Mouse (Mus musculus) midbrain, postnatal 0 days (tissue): ENCODE measurements around the gene Pbx1. TPM values are rescaled to one million over a fixed set of nuclear protein-coding genes. Genes with fewer than 3 reads are reported as not detected.

Experiments used
- ATAC-seq: fragments of 200-750 bp; cut with Nextera tagmentation; 2 replicates; pipeline ENCODE4 v1.8.0; 2017; ENCODE audit warnings: moderate number of reproducible peaks, mild to moderate bottlenecking, moderate TSS enrichment, moderate library complexity; ENCODE audit not compliant: low FRiP score
- DNase-seq: peaks from one replicate; pipeline ENCODE4 v3.0.0-alpha.2; 2015; ENCODE audit warnings: low spot score
- H3K27ac ChIP-seq: fragments of 300-500 bp; sonication (generic); 2 replicates; pipeline ENCODE4 v1.5.1; 2014; ENCODE audit warnings: low read depth, mild to moderate bottlenecking, low read length, mixed read lengths
- H3K27me3 ChIP-seq: fragments of 300-500 bp; sonication (generic); 2 replicates; pipeline ENCODE4 v1.6.1; 2014; ENCODE audit warnings: low read length, control low read depth, mixed read lengths; ENCODE audit not compliant: insufficient read depth
- H3K36me3 ChIP-seq: fragments of 300-500 bp; sonication (generic); 2 replicates; pipeline ENCODE4 v1.6.1; 2014; ENCODE audit warnings: low read length, control low read depth, mixed read lengths; ENCODE audit not compliant: insufficient read depth
- H3K4me1 ChIP-seq: fragments of 300-500 bp; sonication (generic); 2 replicates; pipeline ENCODE4 v1.6.1; 2014; ENCODE audit warnings: mild to moderate bottlenecking, control low read depth, antibody characterized with exemption, low read length, mixed read lengths; ENCODE audit not compliant: insufficient read depth
- H3K4me2 ChIP-seq: fragments of 300-500 bp; sonication (generic); 2 replicates; pipeline ENCODE4 v1.6.1; 2014; ENCODE audit warnings: low read depth, mild to moderate bottlenecking, low read length, mixed read lengths; ENCODE audit not compliant: poor library complexity, severe bottlenecking
- H3K4me3 ChIP-seq: fragments of 300-500 bp; sonication (generic); 2 replicates; pipeline ENCODE4 v1.5.1; 2014; ENCODE audit warnings: low read depth, mild to moderate bottlenecking, low read length, moderate library complexity
- H3K9ac ChIP-seq: fragments of 300-500 bp; sonication (generic); replicated peaks from 2 replicates; pipeline ENCODE4 v1.6.1; 2014; ENCODE audit warnings: mild to moderate bottlenecking, low read length, moderate library complexity, mixed read lengths; ENCODE audit not compliant: poor library complexity, severe bottlenecking
- H3K9me3 ChIP-seq: fragments of 300-500 bp; sonication (generic); 2 replicates; pipeline ENCODE4 v1.6.1; 2016; ENCODE audit warnings: low read length, control low read depth
- CTCF ChIP-seq: IDR thresholded peaks from 2 replicates; pipeline ENCODE4 v1.5.1; 2016; ENCODE audit warnings: antibody characterized with exemption, mild to moderate bottlenecking
- WGBS: fragments of 180-500 bp; shearing (Covaris S2); extraction: QIAGEN DNeasy Blood & Tissue Kit; methylation state at CpG from one replicate; pipeline ENCODE4 v1.1.7; 2014; 5-methylcytosine and 5-hydroxymethylcytosine counted together
- polyA plus RNA-seq: library from polyadenylated mRNA; unstranded; fragments of >200 nt; fragmentation: Nextera tagmentation; extraction: Ambion mirVana; gene quantifications from 2 replicates; pipeline ENCODE4 v1.2.1, GENCODE M21; 2015
- total RNA-seq: library from RNA; depleted of rRNA; stranded (reverse); fragments of >200 nt; gene quantifications from 2 replicates; pipeline ENCODE4 v1.2.3, GENCODE M21; 2014

Gene Pbx1
- total and polyA plus RNA-seq, 2 experiments from 2014 or later, result 57.6 to 83.4 TPM

DNA sequence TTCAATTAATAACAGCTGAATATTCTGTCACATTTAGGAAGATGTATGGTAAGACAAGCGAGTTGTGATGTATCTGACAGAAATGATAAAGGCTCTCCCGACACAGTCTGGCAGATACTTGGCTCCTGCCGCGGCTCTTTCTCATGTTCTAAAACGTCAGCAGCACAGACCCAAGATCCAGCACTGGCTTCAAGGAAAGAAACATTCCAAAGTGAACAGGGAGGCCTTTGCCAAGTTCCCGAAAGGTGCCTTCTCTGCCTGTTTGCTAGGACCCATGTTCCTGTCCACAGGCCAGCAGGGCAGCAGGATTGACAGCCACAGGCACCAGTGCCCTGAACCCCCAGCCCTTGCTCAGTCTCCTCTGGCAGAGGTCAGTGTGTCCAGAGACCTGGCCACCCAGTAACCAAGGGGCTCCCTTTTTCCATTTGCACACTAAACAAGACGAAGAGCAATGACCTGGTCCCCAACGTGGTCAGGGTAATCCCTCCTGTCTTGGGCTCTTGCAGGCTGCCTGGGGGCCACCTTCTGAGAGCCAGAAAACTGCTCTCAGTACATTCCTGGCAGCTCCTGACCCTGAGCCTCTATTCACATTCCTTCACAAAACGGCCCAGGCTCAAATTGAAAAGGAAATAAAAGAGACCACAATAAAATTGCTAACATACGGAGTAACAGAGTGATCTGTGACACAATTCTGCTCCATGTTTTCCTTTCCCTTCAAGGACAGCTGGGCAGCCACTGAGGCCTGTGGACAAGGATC, 184.9 kb downstream of the Pbx1 start:
- no peaks in the 10 kb centered on the region for H3K36me3 ChIP-seq
- ATAC-seq, result 0 out of 2 replicates have a peak, but pooled peaks have one; percentile 21
- H3K9me3 ChIP-seq, result no peaks in the 10 kb centered on the region
- H3K27ac ChIP-seq, result peak overlapping the region; percentile 43
- no peak for DNase-seq
- H3K9ac ChIP-seq, result no peak overlapping the region
- 36% methylated on average over 10 of the region's 10 CpGs for WGBS
- no peak overlapping the region for H3K4me3 ChIP-seq
- H3K27me3 ChIP-seq, result no peaks in the 10 kb centered on the region
- TF ChIP-seq CTCF, result no peak
- peaks cover 20% of the 10 kb centered on the region; the same call in 1 of the 2 replicates for H3K4me1 ChIP-seq
- no peak overlapping the region; the same call in 1 of the 2 replicates for H3K4me2 ChIP-seq

- peaks cover 31% of the 10 kb centered on the region; the same call in 1 of the 2 replicates for H3K4me1 ChIP-seq
- H3K27ac ChIP-seq, result peak overlapping the region; percentile 38
- peak; percentile 55; the same call in 1 of the 2 replicates for ATAC-seq
- TF ChIP-seq CTCF, result peak; percentile 30; the same call in 1 of the 2 replicates
- no peaks in the 10 kb centered on the region for H3K27me3 ChIP-seq
- peak overlapping the region; percentile 20; the same call in 1 of the 2 replicates for H3K4me2 ChIP-seq
- no peaks in the 10 kb centered on the region for H3K36me3 ChIP-seq
- 25% methylated on average over 5 of the region's 5 CpGs for WGBS
- H3K9ac ChIP-seq, result no peak overlapping the region
- H3K4me3 ChIP-seq, result no peak overlapping the region
- no peaks in the 10 kb centered on the region for H3K9me3 ChIP-seq
- peak; percentile 84 for DNase-seq
Measured at GRCm38 (mm10) chr1:168245539-168245938, 186.5 kb downstream of the Pbx1 start.

- TF ChIP-seq CTCF, result no peak
- ATAC-seq (no peak), DNase-seq (no peak)
- Histone ChIP-seq H3K9me3 (no peaks in the 10 kb centered on the region), H3K4me1 (peaks cover 37% of the 10 kb centered on the region), H3K27me3 (no peaks in the 10 kb centered on the region), H3K36me3 (no peaks in the 10 kb centered on the region), H3K4me2 (no peak overlapping the region), H3K4me3 (no peak overlapping the region), H3K9ac (no peak overlapping the region), H3K27ac (no peak overlapping the region)
- WGBS, result 90% methylated on average over 12 of the region's 12 CpGs
Measured at GRCm38 (mm10) chr1:168243759-168244158, 188.3 kb downstream of the Pbx1 start.

GRCm38 (mm10) chr1:168243068-168243467, 189.0 kb downstream of the Pbx1 start:
- peaks cover 37% of the 10 kb centered on the region for H3K4me1 ChIP-seq
- no peak overlapping the region for H3K4me3 ChIP-seq
- H3K27me3 ChIP-seq, result no peaks in the 10 kb centered on the region
- 74% methylated on average over 7 of the region's 7 CpGs for WGBS
- H3K4me2 ChIP-seq, result no peak overlapping the region
- no peak overlapping the region for H3K9ac ChIP-seq
- no peak overlapping the region for H3K27ac ChIP-seq
- ATAC-seq, result no peak
- DNase-seq, result no peak
- H3K36me3 ChIP-seq, result no peaks in the 10 kb centered on the region
- no peak for TF ChIP-seq CTCF
- no peaks in the 10 kb centered on the region for H3K9me3 ChIP-seq

- Histone ChIP-seq H3K4me3 (no peak overlapping the region), H3K4me1 (peaks cover 27% of the 10 kb centered on the region), H3K27ac (no peak overlapping the region), H3K9ac (no peak overlapping the region), H3K9me3 (no peaks in the 10 kb centered on the region), H3K27me3 (no peaks in the 10 kb centered on the region), H3K4me2 (peak overlapping the region; percentile 18), H3K36me3 (no peaks in the 10 kb centered on the region)
- no peak for TF ChIP-seq CTCF
- ATAC-seq (no peak), DNase-seq (no peak)
- WGBS, result 14% methylated on average over 7 of the region's 7 CpGs
Measured at GRCm38 (mm10) chr1:168241316-168241715, 190.8 kb downstream of the Pbx1 start.

DNA sequence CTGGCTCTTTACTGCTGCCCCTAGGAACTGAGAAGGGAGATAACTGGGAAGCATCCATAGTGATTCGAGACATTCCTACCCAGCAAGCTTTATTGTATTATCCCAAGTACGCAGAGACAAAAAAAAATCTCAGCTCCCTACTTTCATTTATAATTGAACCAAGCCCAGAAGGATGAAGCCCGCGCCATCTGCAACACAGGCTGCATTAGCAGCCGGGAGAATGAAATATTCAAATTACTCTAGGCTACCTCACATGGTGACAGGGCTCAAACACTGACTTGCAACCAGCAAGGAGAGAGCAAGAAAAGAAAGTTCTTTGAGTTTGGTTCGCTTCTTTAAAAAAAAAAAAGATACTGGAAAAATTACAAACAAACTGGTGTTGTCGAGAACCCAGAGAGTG, 191.2 kb downstream of the Pbx1 start:
- peaks cover 25% of the 10 kb centered on the region for H3K4me1 ChIP-seq
- ATAC-seq, result no peak
- no peak for TF ChIP-seq CTCF
- H3K36me3 ChIP-seq, result no peaks in the 10 kb centered on the region
- 23% methylated on average over 7 of the region's 7 CpGs for WGBS
- no peak overlapping the region for H3K9ac ChIP-seq
- DNase-seq, result peak; percentile 48
- H3K27me3 ChIP-seq, result no peaks in the 10 kb centered on the region
- no peaks in the 10 kb centered on the region for H3K9me3 ChIP-seq
- peak overlapping the region; percentile 18 for H3K4me2 ChIP-seq
- H3K27ac ChIP-seq, result peak overlapping the region; percentile 48
- no peak overlapping the region for H3K4me3 ChIP-seq
